Mouse (Mus musculus): ENCODE measurements around the gene Wdsub1. TPM values are rescaled to one million over a fixed set of nuclear protein-coding genes. Genes with fewer than 3 reads are reported as not detected.

Wdsub1 gene
- polyA plus RNA-seq, 1 experiment from 2014 or later, result 29.4 TPM

DNA sequence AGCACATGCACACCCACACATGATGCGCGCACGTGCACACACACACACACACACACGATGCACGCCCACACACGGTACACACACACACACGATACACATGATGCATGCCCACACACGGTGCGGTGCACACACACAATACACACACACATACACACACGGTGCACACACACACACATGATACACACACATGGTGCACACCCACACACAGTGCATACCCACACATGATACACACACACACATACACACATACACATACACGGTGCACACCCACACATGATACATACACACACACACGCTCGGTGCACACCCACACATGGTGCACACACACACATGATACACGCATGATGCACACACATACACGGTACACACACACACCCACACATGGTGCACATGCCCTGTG, 63.7 kb downstream of the Wdsub1 start:
- H3K27me3 ChIP-seq (ENCODE audit: low read depth, poor library complexity, severe bottlenecking), result no peaks in the 10 kb centered on the region
- H3K27ac ChIP-seq, result no peak overlapping the region
- H3K4me3 ChIP-seq, result no peak overlapping the region
- DNase-seq (ENCODE audit: low spot score), result no peak
- WGBS, result 95% methylated on average over 15 of the region's 15 CpGs
- 0 out of 2 replicates have a peak, but pooled peaks cover 3% of the 10 kb centered on the region for H3K4me1 ChIP-seq
- H3K9me3 ChIP-seq (replicated peaks), result no peaks in the 10 kb centered on the region
- peaks cover 98% of the 10 kb centered on the region for H3K36me3 ChIP-seq

DNA sequence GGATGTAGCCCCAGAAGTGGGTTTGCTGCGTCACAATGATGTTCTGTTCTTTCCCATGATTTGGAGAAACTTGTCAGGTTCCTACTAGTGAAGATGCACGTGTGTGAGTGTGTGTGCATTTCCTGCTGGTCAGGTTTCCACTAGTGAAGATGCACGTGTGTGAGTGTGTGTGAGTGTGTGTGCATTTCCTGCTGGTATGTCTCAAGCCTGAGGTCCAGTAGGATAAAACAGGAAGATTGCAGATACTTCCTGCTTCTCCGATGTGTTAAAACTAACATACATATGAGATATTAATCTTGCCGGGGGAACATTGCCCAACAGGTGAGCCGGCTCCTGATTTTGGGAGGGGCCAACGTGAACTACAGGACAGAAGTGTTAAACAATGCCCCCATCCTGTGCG, 67.4 kb downstream of the Wdsub1 start:
- DNase-seq (ENCODE audit: low spot score), result no peak
- H3K27me3 ChIP-seq (ENCODE audit: low read depth, poor library complexity, severe bottlenecking), result no peaks in the 10 kb centered on the region
- H3K4me1 ChIP-seq, result 0 out of 2 replicates have a peak, but pooled peaks cover under 1% of the 10 kb centered on the region
- 90% methylated on average over 8 of the region's 8 CpGs for WGBS
- peaks cover 99% of the 10 kb centered on the region for H3K36me3 ChIP-seq
- no peak overlapping the region for H3K27ac ChIP-seq
- H3K4me3 ChIP-seq, result no peak overlapping the region
- no peaks in the 10 kb centered on the region for H3K9me3 ChIP-seq (replicated peaks)

DNA sequence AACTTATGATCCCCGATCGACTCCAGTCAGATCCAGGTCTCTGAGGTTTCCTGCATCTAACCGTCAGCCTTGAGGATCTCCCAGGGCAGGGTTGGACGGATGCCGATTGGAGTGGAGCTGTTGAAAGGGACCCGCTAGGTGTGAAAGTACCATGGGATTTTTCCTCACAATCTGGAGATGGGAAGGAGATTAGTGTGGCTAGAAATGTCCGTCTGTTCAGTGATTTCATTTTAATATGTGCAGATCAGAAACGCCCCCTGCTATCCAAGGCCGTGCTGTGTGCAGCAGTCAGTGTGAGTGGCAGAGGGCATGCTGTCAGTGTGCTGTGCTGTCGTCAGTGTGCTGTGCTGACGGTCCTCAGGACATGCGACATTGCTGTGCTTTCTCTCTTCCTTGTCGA, 68.9 kb downstream of the Wdsub1 start:
- Histone ChIP-seq H3K27ac (no peak overlapping the region), H3K36me3 (peaks cover 98% of the 10 kb centered on the region), H3K9me3 (replicated peaks) (no peaks in the 10 kb centered on the region), H3K4me1 (no peaks in the 10 kb centered on the region), H3K4me3 (no peak overlapping the region), H3K27me3 (ENCODE audit: low read depth, poor library complexity, severe bottlenecking) (no peaks in the 10 kb centered on the region)
- no peak for DNase-seq (ENCODE audit: low spot score)
- 92% methylated on average over 13 of the region's 13 CpGs for WGBS

DNA sequence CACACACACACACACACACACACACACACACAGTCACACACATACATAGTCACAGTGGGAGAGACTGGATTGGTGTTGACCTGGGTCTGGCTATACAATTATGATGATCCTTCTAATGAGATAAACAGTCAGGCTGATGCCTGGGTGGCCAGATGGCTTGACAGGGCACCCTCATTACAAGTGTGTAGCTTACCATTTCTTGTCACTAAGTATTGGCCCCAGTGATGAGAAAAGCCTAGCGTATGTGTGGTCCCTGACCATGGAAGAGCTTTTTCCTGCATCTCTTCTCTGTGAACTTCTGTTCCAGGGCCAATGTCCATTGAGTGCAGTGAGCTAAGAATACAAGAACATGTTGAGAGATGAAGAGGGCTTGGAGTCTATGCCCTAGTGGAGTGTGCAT, 69.8 kb downstream of the Wdsub1 start:
- H3K36me3 ChIP-seq, result peaks cover 98% of the 10 kb centered on the region
- H3K9me3 ChIP-seq (replicated peaks), result no peaks in the 10 kb centered on the region
- 92% methylated on average over 1 of the region's 1 CpGs for WGBS
- no peaks in the 10 kb centered on the region for H3K4me1 ChIP-seq
- no peak for DNase-seq (ENCODE audit: low spot score)
- H3K27me3 ChIP-seq (ENCODE audit: low read depth, poor library complexity, severe bottlenecking), result no peaks in the 10 kb centered on the region
- H3K4me3 ChIP-seq, result no peak overlapping the region
- no peak overlapping the region for H3K27ac ChIP-seq

DNA sequence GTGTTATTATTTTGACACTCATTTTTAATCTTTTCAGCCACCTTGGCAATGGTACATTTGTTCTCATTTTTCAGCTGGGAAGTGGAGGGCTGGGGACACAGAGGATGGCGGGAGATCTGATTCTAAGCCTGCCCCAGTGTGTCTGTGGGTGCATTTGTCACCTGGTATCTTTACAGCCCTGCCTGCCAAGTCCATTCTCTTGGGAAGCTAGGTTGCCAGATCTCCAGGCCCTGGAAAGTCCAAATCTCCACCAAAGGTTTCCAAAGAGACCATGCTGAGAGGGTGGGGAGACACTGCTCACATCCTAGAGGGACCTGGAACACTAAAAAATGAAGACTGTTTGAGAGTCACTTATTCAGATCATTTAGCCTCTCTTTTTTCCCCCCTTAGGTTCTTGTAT, 71.1 kb downstream of the Wdsub1 start:
- Histone ChIP-seq H3K36me3 (peaks cover 98% of the 10 kb centered on the region), H3K27me3 (ENCODE audit: low read depth, poor library complexity, severe bottlenecking) (no peaks in the 10 kb centered on the region), H3K27ac (no peak overlapping the region), H3K9me3 (replicated peaks) (no peaks in the 10 kb centered on the region), H3K4me1 (no peaks in the 10 kb centered on the region), H3K4me3 (no peak overlapping the region)
- 93% methylated on average over 1 of the region's 1 CpGs for WGBS
- no peak for DNase-seq (ENCODE audit: low spot score)

DNA sequence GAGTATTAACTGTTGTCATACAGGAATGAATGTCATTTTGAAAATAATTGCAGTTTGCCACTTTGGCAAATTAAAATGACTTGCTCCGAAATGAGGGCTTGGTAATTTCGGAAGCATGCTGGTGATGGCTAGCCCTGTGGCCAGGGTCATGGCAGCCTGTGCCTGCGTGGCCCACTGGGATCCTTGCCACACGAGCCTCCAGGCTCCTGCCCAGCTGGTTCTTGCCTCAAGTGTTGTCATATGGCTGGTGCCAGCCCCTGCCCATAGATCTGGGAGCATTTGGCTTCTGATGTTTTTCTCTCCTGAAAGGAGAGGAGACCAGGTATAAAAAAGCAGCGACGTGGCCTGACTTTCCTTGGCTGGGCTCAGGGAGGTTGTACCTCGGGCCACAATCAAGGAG, 72.4 kb downstream of the Wdsub1 start:
- Histone ChIP-seq H3K27me3 (ENCODE audit: low read depth, poor library complexity, severe bottlenecking) (no peaks in the 10 kb centered on the region), H3K36me3 (peaks cover 98% of the 10 kb centered on the region)
- 89% methylated on average over 7 of the region's 7 CpGs for WGBS

DNA sequence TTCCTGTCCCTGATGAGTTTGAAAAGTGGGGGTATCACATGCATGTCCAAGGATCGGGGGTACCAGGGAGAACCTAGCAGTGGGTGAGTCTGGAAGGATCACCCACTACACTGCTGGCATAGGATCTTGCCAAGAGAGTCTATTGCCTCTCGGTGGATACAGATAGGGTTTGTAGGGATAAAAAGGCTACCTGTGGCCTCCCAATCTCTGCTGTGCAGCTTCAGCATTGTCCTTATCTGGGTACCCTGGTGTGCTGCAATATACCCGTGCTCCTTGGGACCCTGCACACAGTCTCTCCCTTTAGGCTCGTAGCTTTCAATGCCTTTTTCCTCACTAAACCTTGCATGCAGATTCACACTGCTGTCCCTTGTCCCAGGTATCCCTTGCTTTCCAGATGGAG, 73.8 kb downstream of the Wdsub1 start:
- H3K4me3 ChIP-seq, result no peak overlapping the region
- no peaks in the 10 kb centered on the region for H3K9me3 ChIP-seq (replicated peaks)
- no peaks in the 10 kb centered on the region for H3K4me1 ChIP-seq
- peaks cover 99% of the 10 kb centered on the region for H3K36me3 ChIP-seq
- DNase-seq (ENCODE audit: low spot score), result no peak
- no peak overlapping the region for H3K27ac ChIP-seq
- no peaks in the 10 kb centered on the region for H3K27me3 ChIP-seq (ENCODE audit: low read depth, poor library complexity, severe bottlenecking)
- WGBS, result 91% methylated on average over 4 of the region's 4 CpGs

More for the DNA sequence above, 72.4 kb downstream of the Wdsub1 start:
- no peaks in the 10 kb centered on the region for H3K9me3 ChIP-seq (replicated peaks)
- no peak overlapping the region for H3K27ac ChIP-seq
- H3K4me1 ChIP-seq, result no peaks in the 10 kb centered on the region
- DNase-seq (ENCODE audit: low spot score), result no peak
- no peak overlapping the region for H3K4me3 ChIP-seq

DNA sequence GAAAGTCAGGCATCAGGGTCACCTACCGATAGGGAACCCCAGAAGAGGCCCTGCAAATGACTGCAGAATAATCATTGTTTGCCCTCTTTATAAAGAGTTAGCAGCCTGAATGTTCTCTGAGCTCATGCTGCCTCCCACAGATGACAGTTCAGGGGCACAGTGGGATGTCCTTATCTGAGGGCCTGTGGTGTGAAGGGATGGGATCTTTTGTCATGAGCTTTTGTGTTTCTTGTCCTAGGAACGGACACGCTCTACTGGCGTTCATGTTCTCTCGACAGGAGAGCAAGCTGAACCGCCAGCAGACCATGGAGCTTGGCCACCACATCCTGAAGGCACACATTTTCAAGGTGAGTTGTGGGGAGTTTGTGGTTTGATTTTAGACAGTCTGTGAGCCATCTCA, 76.4 kb downstream of the Wdsub1 start:
- no peaks in the 10 kb centered on the region for H3K4me1 ChIP-seq
- H3K9me3 ChIP-seq (replicated peaks), result no peaks in the 10 kb centered on the region
- no peaks in the 10 kb centered on the region for H3K27me3 ChIP-seq (ENCODE audit: low read depth, poor library complexity, severe bottlenecking)
- no peak for DNase-seq (ENCODE audit: low spot score)
- no peak overlapping the region for H3K4me3 ChIP-seq
- 82% methylated on average over 6 of the region's 6 CpGs for WGBS
- H3K27ac ChIP-seq, result no peak overlapping the region
- peaks cover 99% of the 10 kb centered on the region for H3K36me3 ChIP-seq

DNA sequence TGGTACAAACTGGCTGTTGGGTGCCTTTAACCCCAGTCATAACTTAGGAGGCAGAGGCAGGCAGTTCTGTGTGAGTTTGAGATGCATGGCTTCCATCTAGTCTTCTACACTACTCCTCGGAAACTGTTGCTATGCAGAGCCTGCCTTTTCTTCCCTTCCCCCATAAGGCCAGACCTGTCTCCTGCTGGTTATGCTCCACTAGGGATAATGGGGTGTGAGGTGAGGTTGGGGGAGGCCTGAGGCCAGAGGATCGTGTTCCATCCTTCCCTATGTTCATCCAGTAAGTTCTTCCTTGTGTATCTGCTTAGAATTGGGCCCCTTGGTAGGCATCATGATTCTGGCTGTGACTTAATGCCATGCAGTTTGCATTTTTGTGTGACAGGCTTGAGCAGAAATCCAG, 76.8 kb downstream of the Wdsub1 start:
- 55% methylated on average over 2 of the region's 2 CpGs for WGBS
- Histone ChIP-seq H3K4me3 (no peak overlapping the region), H3K27ac (no peak overlapping the region), H3K27me3 (ENCODE audit: low read depth, poor library complexity, severe bottlenecking) (no peaks in the 10 kb centered on the region), H3K36me3 (peaks cover 99% of the 10 kb centered on the region), H3K9me3 (replicated peaks) (no peaks in the 10 kb centered on the region), H3K4me1 (no peaks in the 10 kb centered on the region)
- no peak for DNase-seq (ENCODE audit: low spot score)

DNA sequence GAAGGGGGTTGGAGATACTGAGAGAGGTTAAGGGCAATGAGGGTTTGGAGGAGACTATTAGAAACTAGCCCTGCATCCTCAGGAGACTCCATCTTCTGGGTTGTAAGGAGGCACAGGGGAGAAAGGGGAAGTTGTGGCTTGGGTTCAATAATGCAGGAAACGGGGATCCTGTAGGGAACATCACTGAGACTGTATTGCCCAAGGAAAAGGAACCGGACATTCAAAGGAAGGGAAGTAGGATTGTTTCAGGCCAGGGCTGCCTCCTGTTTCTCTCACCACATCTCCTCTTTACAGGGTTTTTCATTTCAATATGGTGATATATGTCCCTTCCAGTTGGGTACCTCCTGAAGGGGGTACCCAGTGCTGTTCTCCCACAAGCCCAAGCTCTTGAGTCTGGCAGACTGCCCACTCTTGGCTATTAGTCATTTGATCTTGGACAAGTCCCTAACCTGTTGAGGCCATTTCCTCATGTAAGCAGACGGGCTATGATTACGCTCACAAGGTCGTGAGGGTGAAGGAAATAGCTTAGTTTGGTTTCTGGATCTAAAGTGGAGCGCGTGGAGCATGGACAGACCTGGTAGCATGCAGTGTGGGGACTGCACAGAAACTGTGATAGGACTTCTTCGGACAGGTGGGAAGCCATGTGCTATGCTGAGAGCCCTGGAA, 79.5 kb downstream of the Wdsub1 start:
- H3K36me3 ChIP-seq, result peaks cover 100% of the 10 kb centered on the region
- H3K27ac ChIP-seq, result no peak overlapping the region
- 0 out of 2 replicates have a peak, but pooled peaks cover 3% of the 10 kb centered on the region for H3K4me1 ChIP-seq
- no peaks in the 10 kb centered on the region for H3K9me3 ChIP-seq (replicated peaks)
- no peak for DNase-seq (ENCODE audit: low spot score)
- no peak overlapping the region for H3K4me3 ChIP-seq
- no peaks in the 10 kb centered on the region for H3K27me3 ChIP-seq (ENCODE audit: low read depth, poor library complexity, severe bottlenecking)
- WGBS, result 92% methylated on average over 8 of the region's 8 CpGs
